Mouse (Mus musculus) liver, embryonic 14.5 days (tissue): ENCODE data around the gene Rbp2. TPM values are rescaled to one million over a fixed set of nuclear protein-coding genes. Genes with fewer than 3 reads are reported as not detected.

Source experiments
- ATAC-seq: fragments of 200-750 bp; cut with Nextera tagmentation; 2 replicates; pipeline ENCODE4 v1.8.0; 2017; ENCODE audit warnings: moderate number of reproducible peaks, mild to moderate bottlenecking, moderate library complexity; ENCODE audit not compliant: insufficient read depth
- DNase-seq, 3 experiments: peaks; one replicate each; pipeline ENCODE4 v3.0.0-alpha.2; 2012 to 2013; ENCODE audit warnings: low read depth in 3 of 3, low spot score in 3 of 3
- H3K27ac ChIP-seq: fragments of 300-500 bp; sonication (generic); 2 replicates; pipeline ENCODE4 v1.5.1; 2014; ENCODE audit warnings: moderate library complexity, mild to moderate bottlenecking, control low read depth, inconsistent platforms
- H3K27me3 ChIP-seq: fragments of 300-500 bp; sonication (generic); 2 replicates; pipeline ENCODE4 v1.6.1; 2014; ENCODE audit warnings: mild to moderate bottlenecking, low read length, moderate library complexity; ENCODE audit not compliant: control insufficient read depth, insufficient read depth
- H3K36me3 ChIP-seq: fragments of 300-500 bp; sonication (generic); replicated peaks from 2 replicates; pipeline ENCODE4 v1.6.1; 2014; ENCODE audit warnings: low read depth; ENCODE audit not compliant: control insufficient read depth, insufficient read depth
- H3K4me1 ChIP-seq, 2 experiments: fragments of 200-500 bp in 1 of 2; fragments of 300-500 bp in 1 of 2; sonication (generic) in 1 of 2; replicated peaks; 2 replicates each; pipeline ENCODE4 v1.6.1; 2012 to 2014; ENCODE audit warnings: antibody characterized with exemption in 1 of 2, inconsistent platforms in 1 of 2, low read length in 1 of 2; ENCODE audit not compliant: control insufficient read depth in 2 of 2, insufficient read depth in 2 of 2
- H3K4me2 ChIP-seq: fragments of 300-500 bp; sonication (generic); 2 replicates; pipeline ENCODE4 v1.6.1; 2014; ENCODE audit warnings: low read depth, mild to moderate bottlenecking, control low read depth, moderate library complexity
- H3K4me3 ChIP-seq, 2 experiments: fragments of 200-500 bp in 1 of 2; fragments of 300-500 bp in 1 of 2; sonication (generic) in 1 of 2; 2 replicates each; pipeline ENCODE4 v1.5.1; 2012 to 2014; ENCODE audit warnings: low read depth in 2 of 2, low read length in 2 of 2, mild to moderate bottlenecking in 2 of 2, control low read depth in 1 of 2, inconsistent platforms in 1 of 2, moderate library complexity in 1 of 2; ENCODE audit not compliant: insufficient read depth in 1 of 2
- H3K9ac ChIP-seq: fragments of 300-500 bp; sonication (generic); replicated peaks from 2 replicates; pipeline ENCODE4 v1.6.1; 2014; ENCODE audit warnings: mild to moderate bottlenecking, control low read depth, moderate library complexity
- H3K9me3 ChIP-seq: fragments of 300-500 bp; sonication (generic); 2 replicates; pipeline ENCODE4 v1.6.1; 2016; ENCODE audit warnings: low read length, mixed read lengths; ENCODE audit not compliant: control insufficient read depth
- CTCF ChIP-seq: IDR thresholded peaks from 2 replicates; pipeline ENCODE4 v1.5.1; 2016; ENCODE audit warnings: antibody characterized with exemption, low read depth, control low read depth
- EP300 ChIP-seq: IDR thresholded peaks from 2 replicates; pipeline ENCODE4 v1.6.1; 2016; ENCODE audit warnings: antibody characterized with exemption, low read depth
- WGBS: fragments of 180-500 bp; shearing (Covaris S2); extraction: QIAGEN DNeasy Blood & Tissue Kit; methylation state at CpG from one replicate; pipeline ENCODE4 v1.1.7; 2014; ENCODE audit not compliant: insufficient replicate concordance; 5-methylcytosine and 5-hydroxymethylcytosine counted together
- polyA plus RNA-seq, 2 experiments: library from polyadenylated mRNA; depleted of rRNA in 1 of 2; stranded (reverse) in 1 of 2; unstranded in 1 of 2; fragments of >200 nt; fragmentation: Nextera tagmentation in 1 of 2; extraction: Ambion mirVana in 1 of 2; gene quantifications; 2 replicates each; pipeline versions ENCODE4 v1.2.1 to v1.2.3; 2012 to 2014

Rbp2 gene
- polyA plus RNA-seq, 2 experiments = 3.8 to 7.4 TPM

DNA sequence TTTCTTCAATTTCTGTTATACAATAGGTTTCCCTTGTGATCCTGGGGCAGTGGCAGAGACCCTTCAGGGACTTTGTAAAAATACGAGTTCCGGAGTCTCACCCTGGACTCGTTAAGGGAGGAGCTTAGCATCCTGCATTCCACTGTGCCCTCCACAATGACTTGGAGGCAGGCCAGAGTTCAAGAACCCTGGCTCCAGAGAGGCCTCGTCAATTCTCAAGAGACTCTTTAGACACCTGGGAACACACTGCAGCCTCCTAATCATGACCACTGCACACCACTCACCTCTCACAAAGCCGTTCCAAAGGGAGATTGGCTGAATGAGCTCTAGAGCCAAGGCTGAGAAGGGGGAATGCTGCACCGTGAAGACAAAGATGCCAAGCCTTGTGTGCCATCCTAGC is 1.4 kb downstream of the Rbp2 start:
- Histone ChIP-seq H3K4me1 (peaks cover 32 to 44% of the 10 kb centered on the region in 2 experiments), H3K27ac (no peak overlapping the region), H3K9ac (no peak overlapping the region), H3K9me3 (no peaks in the 10 kb centered on the region), H3K4me2 (no peak overlapping the region), H3K27me3 (no peaks in the 10 kb centered on the region), H3K4me3 (no peak overlapping the region), H3K36me3 (no peaks in the 10 kb centered on the region)
- ATAC-seq = no peak
- TF ChIP-seq EP300 = no peak
- no peak for TF ChIP-seq CTCF
- no peak for DNase-seq
- 70% methylated on average over 6 of the region's 6 CpGs for WGBS

DNA sequence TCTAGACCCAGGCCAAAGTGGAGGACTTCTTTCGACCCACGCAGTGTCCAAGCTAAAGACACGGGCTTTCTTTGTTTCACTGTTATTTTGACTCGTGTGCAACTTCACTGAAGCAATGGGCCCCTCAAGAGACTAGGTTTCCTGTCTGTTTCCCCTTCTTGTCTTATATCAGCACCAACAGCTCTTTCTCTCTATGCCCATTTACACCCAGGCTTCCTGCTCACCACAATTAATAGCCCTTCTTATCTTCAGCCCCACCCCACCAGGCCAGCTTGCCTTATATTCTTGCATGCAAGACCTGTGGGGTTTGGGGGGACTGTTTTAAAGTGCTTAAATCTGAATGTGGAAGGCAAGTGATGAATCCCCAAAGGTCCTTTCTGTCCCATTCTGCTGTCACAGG is 3.6 kb downstream of the Rbp2 start:
- DNase-seq = peak; percentile 55
- no peaks in the 10 kb centered on the region for H3K9me3 ChIP-seq
- no peaks in the 10 kb centered on the region for H3K27me3 ChIP-seq
- peak overlapping the region; percentile 40 for H3K4me2 ChIP-seq
- peak overlapping the region; percentile 18; the same call in 1 of the 2 replicates for H3K9ac ChIP-seq
- TF ChIP-seq EP300 (peak; percentile 85), CTCF (no peak)
- peak; percentile 83 for ATAC-seq
- WGBS = 13% methylated on average over 4 of the region's 4 CpGs
- H3K36me3 ChIP-seq = no peaks in the 10 kb centered on the region
- H3K4me1 ChIP-seq = peaks cover 36 to 52% of the 10 kb centered on the region in 2 experiments
- no peak overlapping the region for H3K4me3 ChIP-seq
- H3K27ac ChIP-seq = peak overlapping the region; percentile 52; the same call in 1 of the 2 replicates

DNA sequence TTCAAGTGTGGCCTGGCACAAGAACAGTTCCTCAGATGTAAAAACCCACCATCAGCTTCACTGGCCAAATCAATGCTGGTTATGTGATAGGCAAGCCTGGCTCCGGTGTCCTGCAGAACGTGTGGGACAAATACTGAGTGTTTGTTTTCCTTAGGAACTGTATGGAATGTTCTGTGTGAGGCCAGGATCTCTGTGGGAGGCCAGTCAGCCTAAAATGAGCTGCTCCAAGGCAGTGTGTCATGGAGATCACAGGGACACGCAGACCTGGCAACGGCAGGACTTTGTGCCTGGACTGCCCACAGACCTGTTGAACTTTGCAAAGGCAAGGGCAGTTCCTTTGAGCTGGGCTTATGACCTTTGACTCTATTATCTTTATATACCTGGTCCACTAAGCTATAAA is 4.2 kb downstream of the Rbp2 start:
- DNase-seq (no peak), ATAC-seq (peak; percentile 25)
- Histone ChIP-seq H3K27me3 (no peaks in the 10 kb centered on the region), H3K9ac (no peak overlapping the region), H3K27ac (no peak overlapping the region), H3K4me1 (peaks cover 36 to 51% of the 10 kb centered on the region in 2 experiments), H3K4me3 (no peak overlapping the region), H3K36me3 (no peaks in the 10 kb centered on the region), H3K9me3 (no peaks in the 10 kb centered on the region), H3K4me2 (peak overlapping the region; percentile 40)
- WGBS = 28% methylated on average over 4 of the region's 4 CpGs
- TF ChIP-seq CTCF = no peak
- no peak for TF ChIP-seq EP300

DNA sequence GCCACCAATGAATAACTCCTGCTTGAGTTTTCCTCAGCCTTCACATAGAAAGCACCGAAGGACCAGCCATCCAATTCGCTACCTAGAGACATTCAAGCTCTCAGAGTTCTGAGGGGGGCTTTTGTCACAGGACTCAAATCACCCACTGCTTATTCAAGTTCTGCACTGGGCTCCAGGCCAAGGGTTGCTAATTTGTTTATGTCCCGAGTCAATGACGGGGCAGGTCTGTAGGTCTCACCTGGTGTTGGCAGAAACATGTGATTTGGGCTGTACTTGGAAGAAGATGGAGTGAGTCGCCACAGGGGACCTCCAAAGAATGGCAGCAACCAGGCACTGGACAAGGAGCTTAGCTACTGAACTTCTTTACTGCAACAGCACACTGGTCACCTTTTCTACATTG is 5.2 kb downstream of the Rbp2 start:
- Histone ChIP-seq H3K4me2 (no peak overlapping the region), H3K9ac (no peak overlapping the region), H3K27ac (no peak overlapping the region), H3K27me3 (no peaks in the 10 kb centered on the region), H3K4me1 (peaks cover 36 to 52% of the 10 kb centered on the region in 2 experiments), H3K36me3 (no peaks in the 10 kb centered on the region), H3K9me3 (no peaks in the 10 kb centered on the region), H3K4me3 (no peak overlapping the region)
- 77% methylated on average over 5 of the region's 5 CpGs for WGBS
- DNase-seq (no peak), ATAC-seq (no peak)
- TF ChIP-seq CTCF (no peak), EP300 (no peak)

DNA sequence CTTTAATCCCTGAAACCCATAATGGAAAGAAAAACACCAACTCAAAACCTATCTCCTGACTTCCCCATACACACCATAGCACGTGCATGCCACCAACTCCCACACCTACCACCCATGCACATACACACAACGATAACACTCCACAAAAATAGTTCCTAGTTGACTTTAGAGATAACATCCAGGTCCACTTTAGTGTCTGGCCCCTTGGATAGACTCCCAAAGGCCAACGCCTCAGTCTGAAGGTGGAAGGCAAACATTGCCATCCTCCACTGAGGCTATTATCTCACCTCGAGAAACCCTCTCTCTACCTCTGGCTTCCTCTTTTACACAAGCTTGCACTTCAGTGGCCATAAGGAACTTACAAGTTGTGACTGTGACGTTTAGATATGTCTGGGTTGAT is 6.3 kb downstream of the Rbp2 start:
- H3K4me1 ChIP-seq = peaks cover 36 to 54% of the 10 kb centered on the region in 2 experiments
- peak; percentile 46; the same call in 1 of the 2 replicates for ATAC-seq
- WGBS = 5% methylated on average over 5 of the region's 5 CpGs

More for the DNA sequence above, 6.3 kb downstream of the Rbp2 start:
- H3K36me3 ChIP-seq = no peaks in the 10 kb centered on the region
- no peak for TF ChIP-seq CTCF
- H3K27ac ChIP-seq = no peak overlapping the region
- H3K9me3 ChIP-seq = no peaks in the 10 kb centered on the region
- no peak overlapping the region for H3K4me3 ChIP-seq
- no peaks in the 10 kb centered on the region for H3K27me3 ChIP-seq
- DNase-seq = no peak
- no peak overlapping the region for H3K4me2 ChIP-seq
- no peak overlapping the region for H3K9ac ChIP-seq
